9 mouse cellular contexts compared by ENCODE assay signal in genomic region chr10:42591185-42591992, GRCm38 (mm10). TPM values are rescaled to one million over a fixed set of nuclear protein-coding genes. Genes with fewer than 3 reads are reported as not detected.
A peak's percentile ranks its signal among the peaks of the same experiment; 100 is the strongest.
DNase-seq lines count a peak whose midpoint lies in the region; ATAC-seq and TF ChIP-seq lines count a peak whose summit lies in the region.
"Had no signal": no experiment of that assay in that cellular context is flagged by ENCODE, and none has a peak within 500 bp of the region (broad histone marks: within the 10 kb centered on the region; RNA-seq: fewer than 3 reads in every experiment).

No protein-coding gene starts in this region.

- TF ChIP-seq POLR2A in brain, embryonic 14.5 days (IDR thresholded peaks at IDR 0.05; ENCODE audit: borderline replicate concordance, extremely low read depth, insufficient read depth, insufficient read length, poor library complexity, severe bottlenecking) = no peak

- TF ChIP-seq EP300 in heart, postnatal 0 days (IDR thresholded peaks at IDR 0.05; ENCODE audit: low read depth) = no peak

- H3K36me3 ChIP-seq in heart, postnatal 0 days (replicated peaks; ENCODE audit: control insufficient read depth, insufficient read depth, low read length) = no peaks in the 10 kb centered on the region
- no peaks in the 10 kb centered on the region for H3K36me3 ChIP-seq in hindbrain, embryonic 15.5 days
- no peaks in the 10 kb centered on the region for H3K36me3 ChIP-seq in midbrain, embryonic 16.5 days (ENCODE audit: control insufficient read depth, insufficient read depth, low read length)

- H3K4me2 ChIP-seq in heart, postnatal 0 days (ENCODE audit: low read depth, low read length) = peak overlapping the region; percentile 53
- H3K4me2 ChIP-seq in hindbrain, embryonic 15.5 days = peak overlapping the region; percentile 51
- H3K4me2 ChIP-seq in midbrain, embryonic 16.5 days (ENCODE audit: low read length) = peak overlapping the region; percentile 45

- H3K9me3 ChIP-seq in heart, postnatal 0 days (replicated peaks; ENCODE audit: control insufficient read depth, low read length) = 0 out of 2 replicates have a peak, but pooled peaks cover 4% of the 10 kb centered on the region
- no peaks in the 10 kb centered on the region for H3K9me3 ChIP-seq in hindbrain, embryonic 15.5 days
- no peaks in the 10 kb centered on the region for H3K9me3 ChIP-seq in midbrain, embryonic 16.5 days (replicated peaks; ENCODE audit: control insufficient read depth, low read length, poor library complexity, severe bottlenecking)

- peak overlapping the region; percentile 40 for H3K4me3 ChIP-seq in heart, postnatal 0 days (ENCODE audit: low read depth, low read length)
- H3K4me3 ChIP-seq in hindbrain, embryonic 15.5 days = peak overlapping the region; percentile 21
- H3K4me3 ChIP-seq in midbrain, embryonic 16.5 days (ENCODE audit: low read depth, low read length) = peak overlapping the region; percentile 20

- ATAC-seq in heart, postnatal 0 days (ENCODE audit: insufficient read depth, low read depth) = no peak
- ATAC-seq in hindbrain, embryonic 15.5 days (ENCODE audit: low FRiP score, low read depth) = no peak
- ATAC-seq in midbrain, embryonic 16.5 days = peak; percentile 39; the same call in 1 of the 2 replicates

- WGBS in heart, postnatal 0 days = 1% methylated on average over 67 of the region's 67 CpGs
- WGBS in hindbrain, embryonic 15.5 days = under 1% methylated on average over 67 of the region's 67 CpGs
- WGBS in midbrain, embryonic 16.5 days = under 1% methylated on average over 66 of the region's 67 CpGs

- intact Hi-C loops in heart, postnatal 14 days (cut with DNase I) = no loop called here

- H3K4me1 ChIP-seq in heart, postnatal 0 days (ENCODE audit: control insufficient read depth, insufficient read depth) = no peaks in the 10 kb centered on the region; the same call in 1 of the 2 replicates
- H3K4me1 ChIP-seq in hindbrain, embryonic 15.5 days (replicated peaks) = peaks cover 6% of the 10 kb centered on the region
- H3K4me1 ChIP-seq in midbrain, embryonic 16.5 days (ENCODE audit: control insufficient read depth, insufficient read depth, low read length) = peaks cover 9% of the 10 kb centered on the region; the same call in 1 of the 2 replicates

- no peak overlapping the region for H3K9ac ChIP-seq in heart, postnatal 0 days (replicated peaks; ENCODE audit: low read depth, low read length)
- no peak overlapping the region for H3K9ac ChIP-seq in hindbrain, embryonic 15.5 days
- peak overlapping the region; percentile 7; the same call in 1 of the 2 replicates for H3K9ac ChIP-seq in midbrain, embryonic 16.5 days (ENCODE audit: low read depth, low read length)

- no peak for TF ChIP-seq CTCF in heart, postnatal 0 days (IDR thresholded peaks at IDR 0.05; ENCODE audit: low read depth)
- TF ChIP-seq CTCF in brain, embryonic 14.5 days (IDR thresholded peaks at IDR 0.05; ENCODE audit: borderline replicate concordance, extremely low read depth, insufficient read depth, insufficient read length) = no peak

- peaks cover 96% of the 10 kb centered on the region for H3K27me3 ChIP-seq in heart, postnatal 0 days (ENCODE audit: control insufficient read depth, insufficient read depth, low read length)
- peaks cover 93% of the 10 kb centered on the region for H3K27me3 ChIP-seq in hindbrain, embryonic 15.5 days
- H3K27me3 ChIP-seq in midbrain, embryonic 16.5 days (ENCODE audit: control insufficient read depth, insufficient read depth, low read depth, low read length) = peaks cover 66% of the 10 kb centered on the region

- H3K27ac ChIP-seq in heart, postnatal 0 days (ENCODE audit: low read depth) = no peak overlapping the region
- H3K27ac ChIP-seq in hindbrain, embryonic 15.5 days (replicated peaks) = no peak overlapping the region
- H3K27ac ChIP-seq in midbrain, embryonic 16.5 days (ENCODE audit: low read length) = no peak overlapping the region

- no peak for DNase-seq in heart, postnatal 0 days (ENCODE audit: low spot score)
- no peak for DNase-seq in heart, postnatal 14 days
- peak; percentile 85 for DNase-seq in brain, embryonic 14.5 days (ENCODE audit: low read depth)
- DNase-seq in layer of hippocampus, postnatal 14 days (ENCODE audit: low spot score in 2 of 2) = no peak
- DNase-seq in urinary bladder, postnatal 25 days (ENCODE audit: low spot score) = no peak
- no peak for DNase-seq in kidney, postnatal 36 days
- DNase-seq: lung, adult 18-20 months had no signal

RNA-seq across cellular contexts. Expression of gene Ostm1, which starts 7.8 kb away (rescaled TPM):
- total RNA-seq in heart, postnatal 0 days (2014; rRNA removed; ENCODE audit: low replicate concordance) = 13.8 and 26.7 TPM in 2 replicates
- 17.7 and 20.2 TPM in 2 replicates for polyA plus RNA-seq in heart, postnatal 0 days (2015; fragmentation: Nextera tagmentation; extraction: Ambion mirVana)
- 10 to 100 TPM; 18.0 to 18.2 TPM for total RNA-seq in heart, postnatal 14 days (2021)
- 29.2 and 37.4 TPM in 2 replicates for polyA plus RNA-seq in brain, embryonic 14.5 days (2012; rRNA removed)
- polyA plus RNA-seq in hindbrain, embryonic 15.5 days (2015; fragmentation: Nextera tagmentation; extraction: Ambion mirVana) = 35.0 and 35.4 TPM in 2 replicates
- polyA plus RNA-seq in midbrain, embryonic 16.5 days (2015; fragmentation: Nextera tagmentation; extraction: Ambion mirVana) = 39.9 and 43.7 TPM in 2 replicates
- 10 to 100 TPM; 51.9 to 52.0 TPM for total RNA-seq in layer of hippocampus, postnatal 14 days (2021)

RNA-seq across cellular contexts. Expression of gene Nr2e1, which starts 8.0 kb away (rescaled TPM):
- not detected in 2 replicates for total RNA-seq in heart, postnatal 0 days (2014; rRNA removed; ENCODE audit: low replicate concordance)
- polyA plus RNA-seq in heart, postnatal 0 days (2015; fragmentation: Nextera tagmentation; extraction: Ambion mirVana) = not detected in 2 replicates
- total RNA-seq in heart, postnatal 14 days (2021) = not detected
- 14.6 and 34.7 TPM in 2 replicates for polyA plus RNA-seq in brain, embryonic 14.5 days (2012; rRNA removed)
- 0.39 and 0.87 TPM in 2 replicates for polyA plus RNA-seq in hindbrain, embryonic 15.5 days (2015; fragmentation: Nextera tagmentation; extraction: Ambion mirVana)
- 5.2 and 5.6 TPM in 2 replicates for polyA plus RNA-seq in midbrain, embryonic 16.5 days (2015; fragmentation: Nextera tagmentation; extraction: Ambion mirVana)
- total RNA-seq in layer of hippocampus, postnatal 14 days (2021) = 10 to 100 TPM; 13.3 to 14.9 TPM
